ENCODE assay signal across 25 mouse cellular contexts in the genomic region with DNA sequence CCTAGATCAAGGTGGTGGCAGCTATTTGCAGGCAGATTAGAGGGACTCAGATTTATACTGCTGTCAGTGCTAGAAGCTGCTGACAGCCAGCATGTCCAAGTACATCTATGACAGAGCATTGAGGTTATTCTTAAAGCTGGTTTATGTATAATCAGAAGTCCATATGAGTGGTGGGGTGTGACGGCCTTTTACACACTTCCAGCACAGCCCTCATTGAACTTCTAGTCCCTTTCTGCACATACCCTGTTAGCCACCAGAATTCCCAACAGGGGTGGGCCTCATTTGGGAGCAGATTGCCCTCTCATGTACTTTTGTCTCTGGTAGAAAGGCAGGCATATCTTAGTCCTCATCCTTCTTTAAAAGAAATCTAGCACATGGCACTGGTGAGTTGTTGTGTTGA.
"Had no signal": no experiment of that assay in that cellular context is flagged by ENCODE, and none has a peak within 500 bp of the region (broad histone marks: within the 10 kb centered on the region; RNA-seq: fewer than 3 reads in every experiment).

No protein-coding gene starts in this region.

- H3K4me2 ChIP-seq: heart, embryonic 12.5 days; hindbrain, embryonic 12.5 days; hindbrain, embryonic 14.5 days; intestine, embryonic 15.5 days; limb, embryonic 12.5 days; liver, embryonic 11.5 days; liver, embryonic 13.5 days had no signal

- H3K4me1 ChIP-seq: heart, embryonic 10.5 days; heart, embryonic 12.5 days; hindbrain, embryonic 10.5 days; hindbrain, embryonic 12.5 days; intestine, embryonic 15.5 days; limb, embryonic 10.5 days; limb, embryonic 12.5 days; liver, embryonic 13.5 days had no signal

- H3K9me3 ChIP-seq: heart, embryonic 10.5 days; heart, embryonic 12.5 days; hindbrain, embryonic 10.5 days; hindbrain, embryonic 12.5 days; intestine, embryonic 15.5 days; limb, embryonic 10.5 days; limb, embryonic 12.5 days; liver, embryonic 13.5 days had no signal

- H3K27ac ChIP-seq: gastrocnemius, adult 2 months; heart, embryonic 10.5 days; hindbrain, embryonic 10.5 days; hindbrain, embryonic 12.5 days; hindbrain, embryonic 14.5 days; intestine, embryonic 15.5 days; layer of hippocampus, adult 2 months; left cerebral cortex, adult 2 months; limb, embryonic 10.5 days; limb, embryonic 12.5 days; liver, embryonic 13.5 days had no signal

- DNase-seq: gastrocnemius, adult 2 months; gastrocnemius, postnatal 10 days; gastrocnemius, postnatal 25 days; heart, adult 18-20 months; heart, postnatal 10 days; heart, postnatal 4 days; kidney, adult 8-10 months; kidney, postnatal 10 days; kidney, postnatal 4 days; liver; liver, embryonic 13.5 days had no signal

- H3K36me3 ChIP-seq: heart, embryonic 10.5 days; heart, embryonic 12.5 days; hindbrain, embryonic 10.5 days; hindbrain, embryonic 12.5 days; intestine, embryonic 15.5 days; limb, embryonic 10.5 days; limb, embryonic 12.5 days; liver, embryonic 13.5 days had no signal

- ATAC-seq: forebrain, embryonic 16.5 days; hindbrain, embryonic 16.5 days; intestine, embryonic 15.5 days; intestine, postnatal 0 days had no signal

- H3K27me3 ChIP-seq: heart, embryonic 12.5 days; hindbrain, embryonic 12.5 days; intestine, embryonic 15.5 days; limb, embryonic 12.5 days; liver, embryonic 13.5 days had no signal

- H3K4me3 ChIP-seq: gastrocnemius, adult 2 months; heart, embryonic 10.5 days; heart, embryonic 12.5 days; hindbrain, embryonic 10.5 days; hindbrain, embryonic 12.5 days; intestine, embryonic 15.5 days; layer of hippocampus, adult 2 months; left cerebral cortex, adult 2 months; limb, embryonic 10.5 days; limb, embryonic 12.5 days; liver, embryonic 13.5 days had no signal

- H3K9ac ChIP-seq: heart, embryonic 12.5 days; hindbrain, embryonic 12.5 days; hindbrain, embryonic 14.5 days; intestine, embryonic 15.5 days; limb, embryonic 12.5 days; liver, embryonic 13.5 days had no signal
